Mouse (Mus musculus) lung, adult 2 months (tissue): ENCODE measurements around the gene Atn1.

Source experiments
- CTCF ChIP-seq: fragments of 200-500 bp; IDR thresholded peaks from 2 replicates; pipeline ENCODE4 v1.5.1; 2011; ENCODE audit warnings: mild to moderate bottlenecking, low read length, control low read depth; ENCODE audit not compliant: insufficient read depth
- POLR2A ChIP-seq: fragments of 200-500 bp; IDR thresholded peaks from 2 replicates; pipeline ENCODE4 v1.6.1; 2011; ENCODE audit warnings: low read depth, mild to moderate bottlenecking, control low read depth, low read length, borderline replicate concordance; ENCODE audit errors: extremely low read depth

DNA sequence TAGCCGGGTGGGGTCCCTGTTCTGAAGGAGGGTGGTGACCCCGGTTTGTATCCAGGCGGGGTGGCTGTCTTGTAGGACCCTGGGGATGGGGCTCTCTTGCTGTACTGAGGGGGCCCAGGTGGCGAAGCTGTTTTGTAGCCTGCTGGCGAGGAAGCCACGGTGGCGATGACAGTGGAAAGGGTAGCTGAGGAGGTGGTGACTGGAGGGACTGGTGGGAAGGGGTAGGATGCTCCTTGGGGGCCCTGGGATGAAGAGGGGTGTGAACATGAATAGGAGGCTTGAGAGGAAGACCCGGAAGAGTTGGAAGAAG, 10.1 kb downstream of the Atn1 start:
- TF ChIP-seq CTCF (no peak), POLR2A (0 out of 2 replicates have a peak, but pooled peaks have one; percentile 7)
